Mouse (Mus musculus) thymus, postnatal 4 days (tissue): ENCODE measurements around the gene Nav1.
A peak's percentile ranks its signal among the peaks of the same experiment; 100 is the strongest.
"Not testable (repeated sequence)": the region's sequence is repeated elsewhere in the genome, so short reads cannot be mapped to it uniquely, and the experiment has no call there.

Experiments used
- DNase-seq: peaks from one replicate; pipeline ENCODE4 v3.0.0; 2021

Nav1 gene

DNA sequence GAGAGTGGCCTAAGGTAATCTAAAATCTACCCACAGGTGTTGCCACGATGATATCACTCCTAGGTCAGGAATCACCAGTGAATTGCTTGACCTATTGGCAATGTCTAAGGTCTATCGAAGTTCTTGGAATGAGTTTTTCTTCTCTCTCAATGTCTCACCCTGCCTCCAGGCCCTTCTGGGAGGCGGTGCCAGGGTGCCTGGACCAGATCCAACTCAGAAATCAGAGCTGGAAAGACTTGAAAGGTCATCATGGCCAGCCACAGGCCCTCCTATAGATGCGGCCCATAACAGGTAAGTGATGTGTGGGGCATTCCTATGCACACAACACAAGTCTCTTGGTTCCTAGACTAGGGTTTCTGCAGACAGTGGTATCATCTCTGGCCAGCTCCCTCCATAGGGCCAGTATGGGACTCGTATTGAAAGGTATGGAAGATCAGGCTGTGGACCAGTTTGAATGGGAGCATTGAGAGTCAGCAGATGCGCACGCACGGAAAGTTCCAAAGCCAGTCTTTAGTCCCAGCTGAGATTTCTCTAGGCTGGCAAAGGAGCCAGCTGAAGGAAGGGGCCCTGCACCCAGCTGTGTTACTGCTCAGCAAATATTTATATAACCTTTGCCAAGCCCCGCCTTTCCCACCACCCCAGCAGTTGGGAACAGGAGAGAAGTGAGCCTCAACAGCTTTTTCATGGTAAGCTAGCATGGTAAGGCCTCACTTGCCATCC lies 92.0 kb downstream of the Nav1 start:
- no peak for DNase-seq

DNA sequence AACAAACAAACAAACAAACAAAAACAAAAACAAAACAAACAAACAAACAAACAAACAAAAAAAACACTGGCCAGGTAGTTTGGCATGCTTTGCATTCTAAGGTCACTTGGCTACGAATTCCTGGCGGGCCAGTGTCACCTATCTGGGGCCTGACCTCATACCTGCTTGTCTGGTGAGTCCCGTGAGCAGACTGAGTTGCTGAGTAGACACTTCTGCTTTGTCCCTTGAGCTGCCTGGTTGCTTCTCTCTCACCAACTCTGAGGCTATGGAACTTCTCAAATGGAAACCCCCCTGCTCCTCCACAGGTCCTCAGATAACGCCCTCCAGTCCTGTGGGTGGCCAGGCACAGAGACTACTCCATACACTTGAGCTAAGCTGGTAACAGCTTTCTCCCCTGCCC lies 93.0 kb downstream of the Nav1 start:
- no peak for DNase-seq

DNA sequence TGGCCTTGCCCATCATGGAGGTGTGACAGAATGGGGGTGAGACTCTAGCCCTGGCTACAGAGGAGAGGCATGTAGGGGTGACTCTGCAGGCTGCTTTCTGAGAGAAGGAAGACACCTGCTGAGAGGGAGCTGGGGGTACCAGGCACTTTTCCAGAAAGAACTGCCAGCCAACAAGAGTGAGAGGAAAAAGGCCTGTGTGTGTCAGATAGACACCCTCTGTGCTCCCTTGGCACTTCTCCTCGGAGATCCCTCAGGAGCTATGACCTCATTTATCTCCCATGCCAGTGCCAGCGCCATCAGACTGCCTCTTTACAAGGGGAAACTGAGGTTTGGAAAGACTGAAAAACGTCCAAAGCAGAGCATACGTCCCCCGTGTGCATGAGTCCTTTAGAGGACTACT lies 93.6 kb downstream of the Nav1 start:
- no peak for DNase-seq

DNA sequence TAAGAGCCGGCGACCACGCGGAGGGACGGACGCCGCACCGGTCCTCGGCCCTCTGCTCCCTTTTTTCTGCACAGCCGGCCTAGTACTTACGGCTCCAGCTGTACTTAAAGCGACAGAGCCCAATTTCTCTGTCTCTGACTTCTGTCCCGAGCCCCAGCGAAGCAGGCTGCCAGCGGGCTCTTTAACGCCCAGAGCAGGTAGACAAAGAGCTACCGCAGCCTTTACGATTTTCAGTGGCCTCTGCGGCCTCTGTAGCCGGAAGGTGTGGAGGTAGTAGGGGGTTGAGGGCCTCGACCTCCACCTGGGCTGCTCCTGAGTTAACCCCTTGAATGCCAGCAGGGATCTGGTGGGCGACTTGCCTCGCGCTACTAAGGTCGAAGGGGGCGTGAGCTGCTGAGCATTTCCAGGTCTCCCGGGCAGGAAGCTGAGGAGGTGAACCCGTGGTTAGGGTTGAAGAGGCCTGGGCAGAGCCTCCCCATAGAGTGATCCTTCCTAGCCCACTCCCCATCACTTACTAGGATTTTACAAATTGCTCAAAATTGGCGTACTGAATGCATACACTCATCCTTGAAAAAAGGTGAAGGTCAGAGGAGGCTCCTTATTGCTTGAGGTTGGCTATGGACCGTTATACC lies 96.6 kb downstream of the Nav1 start:
- DNase-seq: peak; percentile 54

- DNase-seq: no peak
These were observed 97.7 kb downstream of the Nav1 start for GRCm38 (mm10) chr1:135509145-135510084.

DNA sequence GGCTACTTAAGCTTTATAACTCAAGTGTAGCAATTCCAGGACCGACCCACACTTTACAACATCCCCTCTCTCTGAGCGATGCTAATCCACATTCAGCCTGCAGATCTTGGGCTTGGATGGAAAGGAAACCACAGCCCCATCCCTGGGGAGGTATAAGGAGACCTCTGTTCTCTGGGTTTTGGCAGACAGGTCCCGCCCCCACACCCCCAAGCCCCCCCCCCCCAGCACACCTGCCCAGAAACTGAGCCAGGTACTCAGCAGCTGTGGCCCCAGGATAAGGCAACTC lies 98.8 kb downstream of the Nav1 start:
- DNase-seq: no peak

DNA sequence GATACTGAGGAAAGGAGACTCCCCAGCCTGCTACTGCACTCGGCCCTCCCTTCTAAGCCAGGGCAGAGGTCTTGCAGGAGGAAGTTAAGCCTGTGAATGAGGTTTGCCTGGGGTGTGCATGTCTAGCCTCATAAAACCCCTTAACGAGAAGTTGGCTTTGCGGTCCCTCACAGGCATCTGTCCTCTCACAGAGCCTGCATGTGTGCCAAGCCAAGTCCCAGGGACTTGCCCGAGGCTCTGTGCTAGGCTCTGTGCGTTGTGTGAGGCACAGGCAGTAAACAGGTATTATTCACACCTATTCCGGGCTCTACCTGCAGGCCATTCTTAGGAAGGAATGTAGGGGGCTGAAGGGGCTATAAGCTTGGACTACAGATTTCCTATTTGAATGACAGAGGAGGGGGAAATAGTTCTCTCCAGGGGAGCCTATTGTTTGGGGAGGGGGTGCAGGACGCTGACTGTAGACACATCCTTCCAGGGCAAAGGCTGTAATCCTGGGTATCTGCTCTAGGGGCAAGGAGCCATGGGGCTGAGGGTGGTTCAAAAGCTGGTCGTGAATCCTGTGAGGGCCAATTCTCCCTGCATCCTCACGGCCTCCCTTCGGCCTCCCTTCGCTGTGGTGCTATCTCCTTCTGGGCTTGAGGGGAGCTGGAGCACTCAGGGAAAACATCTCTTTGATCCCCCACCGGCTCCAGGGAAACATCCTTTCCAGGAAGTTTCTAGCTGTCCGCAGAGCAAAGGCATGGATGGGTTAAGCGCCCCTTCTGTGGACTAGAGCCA lies 99.3 kb downstream of the Nav1 start:
- DNase-seq: no peak

DNA sequence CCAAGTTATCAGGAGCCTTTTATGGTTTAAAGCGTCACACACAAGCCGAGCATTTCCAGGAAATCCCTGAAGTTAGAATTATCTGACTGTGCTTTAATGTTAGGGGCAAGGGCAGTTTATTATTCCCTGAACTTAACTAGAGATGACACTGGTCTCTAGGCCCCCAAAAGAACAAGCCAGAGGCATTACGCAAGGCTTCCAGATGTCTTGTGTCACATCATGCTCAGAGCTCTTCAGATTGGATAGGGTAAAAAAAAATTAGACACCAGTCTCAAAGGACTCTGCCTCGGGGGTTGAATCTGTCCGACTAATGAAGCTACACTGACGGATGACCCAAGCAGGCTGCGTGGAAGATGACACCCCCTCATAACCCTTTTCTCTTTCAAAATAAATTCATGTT lies 101.6 kb downstream of the Nav1 start:
- DNase-seq: no peak

DNA sequence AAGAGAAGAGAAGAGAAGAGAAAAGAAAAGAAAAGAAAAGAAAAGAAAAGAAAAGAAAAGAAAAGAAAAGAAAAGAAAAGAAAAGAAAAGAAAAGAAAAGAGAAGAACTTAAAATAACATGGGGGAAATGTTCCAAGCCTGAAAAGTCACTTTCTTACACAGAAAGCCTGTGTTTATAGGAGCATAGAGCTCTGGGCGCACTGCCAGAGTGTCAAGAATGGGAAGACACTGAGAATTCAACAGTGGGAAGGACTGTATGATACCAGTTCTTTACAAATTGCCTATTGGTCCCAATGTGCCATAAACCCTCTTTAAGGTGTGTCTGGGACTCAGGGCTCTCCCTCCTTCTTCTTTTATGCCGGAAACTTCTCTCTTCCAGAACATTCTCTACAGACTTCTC lies 103.7 kb downstream of the Nav1 start:
- no peak for DNase-seq

- no peak for DNase-seq
These were observed 104.3 kb downstream of the Nav1 start for GRCm38 (mm10) chr1:135502750-135503149.

GRCm38 (mm10) chr1:135502135-135502534 lies 105.0 kb downstream of the Nav1 start:
- no peak for DNase-seq

GRCm38 (mm10) chr1:135498455-135499358 lies 108.4 kb downstream of the Nav1 start:
- DNase-seq: no peak

DNA sequence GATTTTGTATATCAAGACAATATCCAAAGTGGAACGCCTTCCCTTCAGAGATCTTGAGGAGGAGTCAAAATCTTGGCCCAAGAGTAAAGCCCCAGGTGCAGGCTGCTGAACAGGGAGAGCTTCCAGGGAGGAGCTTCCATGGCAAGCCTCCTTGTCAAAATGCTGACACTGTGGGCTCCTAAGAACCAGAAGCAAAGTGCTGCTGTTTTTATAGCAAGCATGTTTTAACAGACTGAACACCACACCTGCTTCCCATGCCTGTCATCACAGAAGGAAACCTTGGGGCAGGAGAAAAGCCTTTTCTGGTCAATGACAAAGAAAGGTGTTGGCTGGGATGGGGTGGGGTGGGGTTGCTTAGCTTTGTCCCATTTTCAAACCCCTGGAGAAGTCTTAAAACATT lies 112.0 kb downstream of the Nav1 start:
- no peak for DNase-seq

DNA sequence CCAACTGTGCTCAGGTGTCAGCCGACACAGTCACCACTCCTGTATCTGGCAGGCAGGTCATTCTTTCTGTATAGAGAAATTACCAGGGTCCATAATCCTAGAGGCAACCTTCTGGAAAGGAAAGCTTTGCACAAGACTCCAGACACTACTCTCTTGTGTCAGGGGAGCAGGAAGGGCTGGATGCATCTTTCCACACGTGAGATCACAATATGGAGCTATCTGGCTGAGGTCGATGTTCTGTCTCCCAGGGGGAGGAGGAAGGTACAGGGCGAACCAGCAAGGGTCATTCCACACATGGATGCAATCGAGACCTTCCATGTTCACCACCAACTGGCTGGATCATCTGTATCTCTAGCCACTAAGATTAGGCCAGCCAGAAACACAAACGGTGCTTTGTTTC lies 113.2 kb downstream of the Nav1 start:
- no peak for DNase-seq

DNA sequence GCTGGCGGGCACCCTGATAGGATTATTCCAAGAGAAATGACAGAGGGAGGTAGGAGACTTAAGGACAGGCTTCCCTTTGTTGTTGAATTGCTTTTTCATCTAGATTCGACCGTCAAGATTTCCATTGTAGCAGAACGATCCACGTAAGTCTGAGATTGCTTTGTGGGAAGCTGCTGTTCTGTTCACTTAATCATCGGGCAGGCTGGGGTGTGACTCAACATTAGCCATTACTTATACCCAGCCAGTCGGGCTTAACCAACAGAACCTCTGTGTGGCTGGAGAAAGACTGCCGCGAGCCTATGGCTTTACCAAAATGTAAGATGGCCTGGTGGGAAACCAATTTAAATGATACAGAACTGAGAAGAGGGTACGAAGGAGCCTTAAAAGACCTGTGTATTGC lies 114.7 kb downstream of the Nav1 start:
- DNase-seq: no peak

DNA sequence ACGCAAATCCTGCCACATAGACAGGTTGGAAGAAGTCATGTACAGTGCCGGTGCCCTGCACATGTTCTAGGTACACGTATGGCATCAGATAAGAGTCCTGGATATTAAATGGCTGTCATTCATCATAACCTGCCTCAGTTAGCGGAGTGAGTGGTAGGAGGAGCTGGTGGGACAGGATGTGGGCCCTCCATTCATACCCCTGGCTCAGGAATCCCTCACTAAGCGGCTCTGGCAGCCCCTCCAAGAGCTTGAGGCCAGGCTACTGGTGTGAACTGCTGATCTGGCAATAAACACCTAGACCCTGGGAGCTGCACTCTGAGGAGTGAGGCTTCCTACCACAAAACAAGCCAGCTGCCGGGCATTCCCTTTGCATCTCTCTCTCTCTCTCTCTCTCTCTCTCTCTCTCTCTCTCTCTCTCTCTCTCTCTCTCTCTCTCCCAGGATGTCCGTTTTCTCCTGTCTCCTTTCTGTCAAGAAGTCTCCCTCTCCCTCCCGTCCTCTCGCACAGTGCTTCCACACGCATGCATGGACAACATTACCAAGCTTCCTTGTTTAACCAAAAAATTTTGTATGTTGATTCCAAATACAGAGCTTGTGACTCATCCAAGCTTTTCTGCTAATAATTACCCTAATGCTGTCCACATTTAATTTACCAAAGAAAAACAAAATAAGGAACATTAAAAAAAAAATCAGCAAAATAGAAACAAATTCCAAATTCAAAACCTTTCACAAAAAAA lies 116.0 kb downstream of the Nav1 start:
- DNase-seq: no peak

GRCm38 (mm10) chr1:135488879-135489278 lies 118.2 kb downstream of the Nav1 start:
- DNase-seq: no peak

- DNase-seq: no peak
These were observed 121.9 kb downstream of the Nav1 start for GRCm38 (mm10) chr1:135485179-135485578.

DNA sequence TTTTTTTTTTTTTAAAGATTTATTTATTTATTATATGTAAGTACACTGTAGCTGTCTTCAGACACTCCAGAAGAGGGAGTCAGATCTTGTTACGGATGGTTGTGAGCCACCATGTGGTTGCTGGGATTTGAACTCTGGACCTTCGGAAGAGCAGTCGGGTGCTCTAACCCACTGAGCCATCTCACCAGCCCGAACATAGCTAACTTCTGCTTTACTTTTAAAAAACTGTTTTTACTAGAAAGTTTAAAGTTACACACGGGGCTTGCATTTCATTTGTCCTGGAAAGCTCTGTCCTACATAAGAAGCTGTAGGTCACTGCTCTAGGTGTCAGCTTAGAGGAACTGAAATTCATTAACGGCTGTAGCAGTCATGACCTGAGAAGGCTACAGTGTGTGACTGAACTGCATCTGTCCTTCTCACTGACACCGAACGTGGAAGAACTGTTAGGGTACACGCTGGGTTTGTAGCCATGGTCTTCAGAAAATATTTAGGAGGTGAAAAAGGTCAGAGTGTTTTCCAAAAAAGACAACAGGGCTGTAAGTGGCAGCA lies 122.5 kb downstream of the Nav1 start:
- not testable (repeated sequence) for DNase-seq

DNA sequence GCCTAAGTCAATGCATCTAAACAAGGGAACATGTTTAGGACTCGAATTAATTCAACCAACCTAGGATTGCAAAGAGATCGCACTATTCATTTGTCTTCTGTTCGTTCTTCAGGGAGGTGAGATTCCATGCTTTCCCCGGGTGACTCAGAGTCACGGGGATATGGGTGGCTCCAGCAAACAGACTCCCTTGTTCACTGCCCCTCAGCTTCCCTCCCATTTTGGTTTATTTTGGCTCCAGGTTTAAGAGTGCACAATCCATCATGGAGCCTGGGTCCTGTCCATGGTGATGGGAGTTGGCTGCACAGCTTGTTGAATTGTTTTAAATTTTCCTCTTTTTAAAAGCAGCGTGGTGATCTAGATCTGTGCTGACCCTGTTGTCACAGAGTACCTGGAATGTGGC lies 123.1 kb downstream of the Nav1 start:
- no peak for DNase-seq

DNA sequence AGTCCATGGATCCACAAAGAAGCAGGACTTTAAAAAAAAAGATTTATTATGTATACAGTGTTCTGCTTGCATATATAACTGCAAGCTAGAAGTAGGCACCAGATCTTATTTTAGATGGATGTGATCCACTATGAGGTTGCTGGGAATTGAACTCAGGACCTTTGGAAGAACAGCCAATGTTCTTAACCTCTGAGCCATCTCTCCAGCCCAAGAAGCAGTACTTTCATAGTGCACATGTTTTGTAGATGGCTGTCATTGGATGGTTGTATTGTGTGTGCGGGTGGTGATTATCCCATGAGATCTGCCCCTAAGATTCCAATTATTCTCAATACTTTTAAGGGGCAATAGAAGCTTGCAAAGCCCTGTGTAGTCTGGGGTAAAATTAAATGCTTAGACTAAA lies 124.4 kb downstream of the Nav1 start:
- DNase-seq: no peak
